Comparison of ENCODE assay signal across 35 mouse cellular contexts in genomic region chr15:9747410-9748104, GRCm38 (mm10). TPM values are rescaled to one million over a fixed set of nuclear protein-coding genes. Genes with fewer than 3 reads are reported as not detected.
DNase-seq lines count a peak whose midpoint lies in the region; ATAC-seq and TF ChIP-seq lines count a peak whose summit lies in the region.
"Had no signal": no experiment of that assay in that cellular context is flagged by ENCODE, and none has a peak within 500 bp of the region (broad histone marks: within the 10 kb centered on the region; RNA-seq: fewer than 3 reads in every experiment).

No protein-coding gene starts in this region.

- no peak overlapping the region for H3K4me3 ChIP-seq in spleen, adult 2 months (ENCODE audit: extremely low read depth, insufficient read depth, insufficient read length)
- H3K4me3 ChIP-seq in bone marrow, adult 2 months (replicated peaks; ENCODE audit: control insufficient read depth, low read depth, low read length): no peak overlapping the region
- H3K4me3 ChIP-seq in kidney, embryonic 14.5 days (ENCODE audit: low read length): no peak overlapping the region
- H3K4me3 ChIP-seq: intestine, embryonic 15.5 days had no signal

- no peaks in the 10 kb centered on the region for H3K9me3 ChIP-seq in kidney, embryonic 14.5 days (ENCODE audit: control insufficient read depth, low read length)
- H3K9me3 ChIP-seq: embryonic facial prominence, embryonic 10.5 days; embryonic facial prominence, embryonic 15.5 days; hindbrain, embryonic 10.5 days; hindbrain, embryonic 15.5 days; intestine, embryonic 15.5 days; limb, embryonic 10.5 days; limb, embryonic 15.5 days; megakaryocyte, embryonic 14.5 days; midbrain, embryonic 13.5 days; neural tube, embryonic 15.5 days had no signal

- peak overlapping the region; percentile 41; the same call in 1 of the 2 replicates for H3K27ac ChIP-seq in spleen, adult 2 months (ENCODE audit: insufficient read depth, low read length)
- peak overlapping the region; percentile 29; the same call in 1 of the 2 replicates for H3K27ac ChIP-seq in bone marrow, adult 2 months (ENCODE audit: control insufficient read depth, insufficient read depth, low read depth, low read length, poor library complexity)
- no peak overlapping the region for H3K27ac ChIP-seq in kidney, embryonic 14.5 days (ENCODE audit: low read depth, low read length)
- H3K27ac ChIP-seq: embryonic facial prominence, embryonic 10.5 days; embryonic facial prominence, embryonic 15.5 days; hindbrain, embryonic 10.5 days; hindbrain, embryonic 15.5 days; intestine, embryonic 15.5 days; limb, embryonic 10.5 days; limb, embryonic 15.5 days; liver, embryonic 14.5 days; midbrain, embryonic 13.5 days; neural tube, embryonic 15.5 days; stomach, postnatal 0 days had no signal

- H3K4me1 ChIP-seq in spleen, adult 2 months (ENCODE audit: control insufficient read depth, insufficient read depth, insufficient read length): 0 out of 2 replicates have a peak, but pooled peaks cover 3% of the 10 kb centered on the region
- H3K4me1 ChIP-seq in bone marrow, adult 2 months (ENCODE audit: control insufficient read depth, insufficient read depth, low read length): no peaks in the 10 kb centered on the region; the same call in 1 of the 2 replicates
- no peaks in the 10 kb centered on the region for H3K4me1 ChIP-seq in kidney, embryonic 14.5 days (ENCODE audit: control insufficient read depth, insufficient read depth, low read length)
- H3K4me1 ChIP-seq: hindbrain, embryonic 15.5 days; intestine, embryonic 15.5 days; midbrain, embryonic 13.5 days; neural tube, embryonic 15.5 days had no signal

- H3K9ac ChIP-seq in kidney, embryonic 14.5 days (ENCODE audit: low read depth, low read length): no peak overlapping the region
- H3K9ac ChIP-seq: embryonic facial prominence, embryonic 15.5 days; hindbrain, embryonic 15.5 days; intestine, embryonic 15.5 days; limb, embryonic 15.5 days; liver, embryonic 14.5 days; lung, embryonic 14.5 days; midbrain, embryonic 13.5 days; neural tube, embryonic 15.5 days had no signal

- H3K4me2 ChIP-seq in kidney, embryonic 14.5 days (replicated peaks; ENCODE audit: low read depth, low read length): no peak overlapping the region

- H3K36me3 ChIP-seq in spleen, adult 2 months (ENCODE audit: control insufficient read depth, insufficient read depth, low read length): no peaks in the 10 kb centered on the region
- H3K36me3 ChIP-seq in kidney, embryonic 14.5 days (ENCODE audit: control insufficient read depth, insufficient read depth, low read length): no peaks in the 10 kb centered on the region
- H3K36me3 ChIP-seq: embryonic facial prominence, embryonic 10.5 days; embryonic facial prominence, embryonic 15.5 days; hindbrain, embryonic 10.5 days; hindbrain, embryonic 15.5 days; intestine, embryonic 15.5 days; limb, embryonic 10.5 days; limb, embryonic 15.5 days; midbrain, embryonic 13.5 days; neural tube, embryonic 15.5 days had no signal

- H3K27me3 ChIP-seq in spleen, adult 2 months (ENCODE audit: control insufficient read depth, insufficient read depth, low read length): no peaks in the 10 kb centered on the region
- no peaks in the 10 kb centered on the region for H3K27me3 ChIP-seq in kidney, embryonic 14.5 days (ENCODE audit: control insufficient read depth, insufficient read depth, low read length)
- H3K27me3 ChIP-seq: embryonic facial prominence, embryonic 15.5 days; hindbrain, embryonic 15.5 days; intestine, embryonic 15.5 days; limb, embryonic 15.5 days; megakaryocyte, embryonic 14.5 days; midbrain, embryonic 13.5 days; neural tube, embryonic 15.5 days had no signal

- intact Hi-C loops in heart, postnatal 25 days (cut with DNase I): no loop called here

- DNase-seq in spleen, adult 2 months (ENCODE audit: low read depth in 1 of 2, low spot score in 2 of 2): no peak
- DNase-seq in spleen, postnatal 14 days (ENCODE audit: low spot score in 2 of 2): no peak
- DNase-seq in yolk sac, embryonic 10.5 days (ENCODE audit: low spot score): no peak
- DNase-seq in heart, postnatal 25 days (ENCODE audit: low spot score): no peak
- DNase-seq: adrenal gland, postnatal 14 days; cerebellum, adult 2 months; cerebellum, postnatal 14 days; gastrocnemius, postnatal 14 days; heart, adult 18-20 months; kidney, adult 2 months; kidney, postnatal 10 days; layer of hippocampus, adult 9-11 months; lung, embryonic 14.5 days; lung, postnatal 14 days; retina, postnatal 1 day; right cerebral cortex, postnatal 14 days; thymus, postnatal 4 days had no signal

- WGBS in spleen, adult 2 months: 33% methylated on average over 5 of the region's 5 CpGs
- WGBS in bone marrow, adult 2 months: 27% methylated on average over 5 of the region's 5 CpGs
- 69% methylated on average over 5 of the region's 5 CpGs for WGBS in kidney, embryonic 14.5 days

- ATAC-seq in granulocyte monocyte progenitor cell, adult 5-6 weeks (replicated peaks; ENCODE audit: poor library complexity, severe bottlenecking): peak; percentile 56
- peak; percentile 47; the same call in 1 of the 2 replicates for ATAC-seq in monocyte, adult 5-6 weeks (replicated peaks; ENCODE audit: insufficient number of reproducible peaks, low FRiP score, low TSS enrichment, poor library complexity, severe bottlenecking)
- ATAC-seq in kidney, embryonic 14.5 days (ENCODE audit: low FRiP score, low TSS enrichment): no peak

- no peak for TF ChIP-seq POLR2A in spleen, adult 2 months (IDR thresholded peaks at IDR 0.05; ENCODE audit: low read depth, low read length)
- no peak for TF ChIP-seq POLR2A in bone marrow, adult 2 months (IDR thresholded peaks at IDR 0.05; ENCODE audit: borderline replicate concordance, control insufficient read depth, low read depth, low read length)

- no peak for TF ChIP-seq CTCF in spleen, adult 2 months (IDR thresholded peaks at IDR 0.05; ENCODE audit: extremely low read depth, insufficient read depth, insufficient read length, insufficient replicate concordance)
- TF ChIP-seq CTCF in bone marrow, adult 2 months (IDR thresholded peaks at IDR 0.05; ENCODE audit: control insufficient read depth, insufficient read depth, low read length): no peak

RNA-seq across cellular contexts. Expression of gene Spef2, which starts 1.1 kb away (rescaled TPM):
- polyA plus RNA-seq in spleen, adult 2 months (2012; rRNA removed): 0.04 and 0.05 TPM in 2 replicates
- polyA plus RNA-seq in bone marrow, adult 2 months (2011; ENCODE audit: insufficient read depth, insufficient read length, low replicate concordance, missing spikeins): 0.90 and 2.5 TPM in 2 replicates
- 4.9 TPM in 1 of 2 replicates, not detected in the other for total RNA-seq in granulocyte monocyte progenitor cell, adult 5-6 weeks (2014; fragmentation: Nextera tagmentation)
- 2.4 and 2.8 TPM in 2 replicates for total RNA-seq in granulocyte monocyte progenitor cell, adult 5-6 weeks (2017)
- total RNA-seq in monocyte, adult 5-6 weeks (2017): 0.39 TPM in 1 of 3 replicates, not detected in the others
- 0.17 and 0.45 TPM in 2 replicates for polyA plus RNA-seq in kidney, embryonic 14.5 days (2014; fragmentation: Nextera tagmentation; extraction: Ambion mirVana)
- under 1 TPM in 1 of 2 experiments, not detected in 1; 0.17 TPM for total RNA-seq in heart, postnatal 25 days (2021)
- polyA plus RNA-seq: large intestine, adult 2 months; small intestine, adult 2 months had no signal
